Mouse (Mus musculus) C2C12 (cell line): Measurements from ENCODE around the gene Stx6. TPM values are rescaled to one million over a fixed set of nuclear protein-coding genes. Genes with fewer than 3 reads are reported as not detected.

Source experiments
- H3K27me3 ChIP-seq: one replicate; pipeline ENCODE4 v1.6.1; 2011; ENCODE audit not compliant: control insufficient read depth, insufficient read depth, insufficient read length
- H3K36me3 ChIP-seq: one replicate; pipeline ENCODE4 v1.6.1; 2011; ENCODE audit not compliant: control insufficient read depth, insufficient read depth
- H3K4me3 ChIP-seq: one replicate; pipeline ENCODE4 v1.5.1; 2011; ENCODE audit warnings: mild to moderate bottlenecking, control low read depth; ENCODE audit not compliant: poor library complexity, insufficient read depth, severe bottlenecking
- H3K79me2 ChIP-seq: one replicate; pipeline ENCODE4 v1.6.1; 2011; ENCODE audit not compliant: control insufficient read depth, insufficient read depth
- H3K79me3 ChIP-seq: one replicate; pipeline ENCODE4 v1.6.1; 2011; ENCODE audit warnings: low read depth, control low read depth
- H3ac ChIP-seq: one replicate; pipeline ENCODE3; 2011; ENCODE audit warnings: low read depth; ENCODE audit not compliant: control insufficient read depth, insufficient read length
- CEBPB ChIP-seq: IDR thresholded peaks from one replicate; pipeline ENCODE4 v1.6.1; 2011; ENCODE audit warnings: low read depth, mild to moderate bottlenecking, control low read depth, moderate library complexity
- CTCF ChIP-seq: IDR thresholded peaks from one replicate; pipeline ENCODE4 v1.5.1; 2011; ENCODE audit not compliant: control insufficient read depth, insufficient read depth, insufficient read length
- FOSL1 ChIP-seq: IDR thresholded peaks from one replicate; pipeline ENCODE4 v1.8.0; 2011; ENCODE audit warnings: mild to moderate bottlenecking, low read length; ENCODE audit not compliant: poor library complexity, insufficient read depth, severe bottlenecking
- MAX ChIP-seq: IDR thresholded peaks from one replicate; pipeline ENCODE4 v1.6.1; 2011; ENCODE audit warnings: mild to moderate bottlenecking, control low read depth
- MYOD1 ChIP-seq: IDR thresholded peaks from one replicate; pipeline ENCODE4 v1.6.1; 2011; ENCODE audit warnings: low read depth; ENCODE audit not compliant: control insufficient read depth, insufficient read length
- MYOG ChIP-seq: IDR thresholded peaks from one replicate; pipeline ENCODE4 v1.6.1; 2011; ENCODE audit not compliant: control insufficient read depth, insufficient read length; ENCODE audit errors: extremely low read depth
- USF1 ChIP-seq: IDR thresholded peaks from one replicate; pipeline ENCODE4 v1.6.1; 2011; ENCODE audit warnings: low read depth, mild to moderate bottlenecking, control low read depth, moderate library complexity
- polyA plus RNA-seq: library from polyadenylated mRNA; unstranded; fragments of >200 nt; fragmentation: generic; extraction: Trizol; gene quantifications from one replicate; pipeline ENCODE4 v1.2.1, GENCODE M21; 2012; ENCODE audit warnings: missing spikeins

Gene Stx6
- polyA plus RNA-seq, 1 experiment = 30.5 TPM

- Histone ChIP-seq H3K27me3 (no peaks in the 10 kb centered on the region), H3K36me3 (no peaks in the 10 kb centered on the region), H3K79me2 (no peaks in the 10 kb centered on the region), H3K4me3 (no peak overlapping the region), H3ac (no peak overlapping the region), H3K79me3 (no peaks in the 10 kb centered on the region)
- no peak for TF ChIP-seq CTCF
- TF ChIP-seq MYOG = no peak
- no peak for TF ChIP-seq FOSL1
- TF ChIP-seq MAX = no peak
- no peak for TF ChIP-seq CEBPB
- no peak for TF ChIP-seq USF1
- TF ChIP-seq MYOD1 = no peak
These were observed 74.9 kb downstream of the Stx6 start for GRCm38 (mm10) chr1:155233378-155233777.

- no peaks in the 10 kb centered on the region for H3K79me3 ChIP-seq
- H3K27me3 ChIP-seq = no peaks in the 10 kb centered on the region
- H3K36me3 ChIP-seq = no peaks in the 10 kb centered on the region
- TF ChIP-seq MYOG (no peak), FOSL1 (no peak), CEBPB (no peak), CTCF (no peak), MAX (no peak), MYOD1 (peak; percentile 87), USF1 (no peak)
- H3K4me3 ChIP-seq = no peak overlapping the region
- H3K79me2 ChIP-seq = no peaks in the 10 kb centered on the region
- no peak overlapping the region for H3ac ChIP-seq
These were observed 75.6 kb downstream of the Stx6 start for GRCm38 (mm10) chr1:155233931-155234607.

GRCm38 (mm10) chr1:155235641-155236040 lies 77.1 kb downstream of the Stx6 start:
- TF ChIP-seq MYOG (no peak), FOSL1 (no peak), MAX (no peak), MYOD1 (no peak), USF1 (no peak), CEBPB (no peak), CTCF (no peak)
- no peak overlapping the region for H3ac ChIP-seq
- no peaks in the 10 kb centered on the region for H3K79me3 ChIP-seq
- H3K79me2 ChIP-seq = no peaks in the 10 kb centered on the region
- no peak overlapping the region for H3K4me3 ChIP-seq
- H3K36me3 ChIP-seq = no peaks in the 10 kb centered on the region
- H3K27me3 ChIP-seq = no peaks in the 10 kb centered on the region

GRCm38 (mm10) chr1:155236306-155237024 lies 78.0 kb downstream of the Stx6 start:
- TF ChIP-seq MYOG (no peak), CTCF (no peak), FOSL1 (no peak), USF1 (no peak), CEBPB (no peak), MAX (no peak), MYOD1 (no peak)
- no peaks in the 10 kb centered on the region for H3K36me3 ChIP-seq
- H3K79me2 ChIP-seq = no peaks in the 10 kb centered on the region

GRCm38 (mm10) chr1:155237390-155237789 lies 78.9 kb downstream of the Stx6 start:
- Histone ChIP-seq H3K36me3 (no peaks in the 10 kb centered on the region), H3K27me3 (no peaks in the 10 kb centered on the region), H3K79me2 (no peaks in the 10 kb centered on the region), H3K79me3 (no peaks in the 10 kb centered on the region), H3ac (no peak overlapping the region), H3K4me3 (no peak overlapping the region)
- TF ChIP-seq CEBPB (no peak), CTCF (no peak), MYOD1 (no peak), USF1 (no peak), FOSL1 (no peak), MYOG (no peak), MAX (no peak)

More at GRCm38 (mm10) chr1:155236306-155237024, 78.0 kb downstream of the Stx6 start:
- H3ac ChIP-seq = no peak overlapping the region
- no peaks in the 10 kb centered on the region for H3K79me3 ChIP-seq
- H3K4me3 ChIP-seq = no peak overlapping the region
- no peaks in the 10 kb centered on the region for H3K27me3 ChIP-seq
